Mouse (Mus musculus) thymus, postnatal 10 days (tissue): ENCODE data around the gene Tbc1d10c.

Experiments
- DNase-seq, 2 experiments: peaks; one replicate each; pipeline ENCODE4 v3.0.0; 2021; ENCODE audit warnings: low spot score in 2 of 2

Tbc1d10c gene

DNA sequence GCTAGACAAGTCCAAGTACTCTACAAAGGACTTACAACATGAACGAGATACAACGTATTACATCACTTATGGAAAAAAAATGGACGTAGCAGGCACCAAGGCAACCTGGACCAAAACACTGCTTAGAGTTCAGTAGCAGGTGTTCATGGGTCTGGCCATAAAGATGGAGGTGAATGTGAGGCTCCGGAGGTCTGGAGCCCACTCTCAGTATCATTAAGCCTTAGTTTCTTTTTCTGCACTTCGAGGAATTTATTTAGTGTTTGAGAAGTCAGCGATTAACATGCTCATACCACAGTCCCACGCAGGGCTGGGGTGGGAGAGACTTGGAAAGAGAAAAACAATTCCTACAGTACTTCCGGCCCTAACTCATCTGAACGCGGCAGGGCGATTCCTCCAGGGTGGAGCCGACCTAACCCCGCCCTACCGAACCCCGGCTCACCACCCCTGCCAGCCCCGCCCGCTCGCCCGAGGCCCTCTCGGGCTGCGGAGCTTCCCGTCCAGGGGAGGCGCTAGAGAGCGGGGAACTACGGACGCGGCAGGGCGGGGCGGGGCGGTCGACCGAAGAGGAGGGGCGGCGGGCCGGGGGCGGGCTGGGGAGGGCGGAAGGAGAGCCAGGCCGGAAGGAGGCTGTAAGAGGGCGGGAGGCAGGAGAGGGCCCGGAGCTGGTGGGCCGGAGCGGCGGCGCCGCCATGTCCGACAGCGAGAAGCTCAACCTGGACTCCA, 605 bp upstream of the Tbc1d10c start, which contains the start of gene Ppp1ca:
Gene Ppp1ca (plus strand): TSS at position 538 of the 723 bp plus-strand sequence.
- DNase-seq: peak; percentile 96 to 100

DNA sequence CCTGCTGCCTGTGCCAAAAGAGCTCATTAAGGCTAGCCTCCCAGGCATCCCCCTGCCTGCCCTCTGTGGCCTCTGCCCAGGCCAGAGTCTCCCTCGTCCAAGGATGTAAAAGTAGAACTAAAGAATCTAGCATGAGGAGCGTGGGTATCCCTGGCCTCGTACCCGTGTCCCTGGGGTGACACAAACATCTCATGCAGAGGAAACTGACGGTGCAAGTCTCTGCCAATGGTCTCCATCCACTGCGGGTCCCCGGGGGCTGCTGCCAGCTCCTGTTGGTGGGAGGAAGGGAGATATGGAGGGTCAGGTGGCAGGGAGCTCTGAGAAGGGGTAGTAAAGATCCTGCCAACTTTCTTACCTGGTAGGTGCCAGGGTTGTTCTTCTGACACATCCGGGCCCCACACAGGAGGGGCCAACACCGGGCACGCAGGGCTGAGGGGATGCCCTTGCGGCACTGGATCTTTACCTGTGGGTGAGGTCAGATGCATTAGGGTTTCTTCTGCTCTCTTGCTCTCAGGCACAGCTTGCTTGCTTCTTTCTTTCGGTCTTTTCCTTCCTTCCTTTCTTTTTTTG, 1.9 kb downstream of the Tbc1d10c start:
- no peak for DNase-seq

- no peak for DNase-seq
These were observed 3.8 kb downstream of the Tbc1d10c start for GRCm38 (mm10) chr19:4187303-4187702.

GRCm38 (mm10) chr19:4184976-4185975, 5.8 kb downstream of the Tbc1d10c start:
- DNase-seq: peak; percentile 84 to 85

GRCm38 (mm10) chr19:4183689-4184088, 7.4 kb downstream of the Tbc1d10c start:
- no peak for DNase-seq

GRCm38 (mm10) chr19:4181892-4182291, 9.2 kb downstream of the Tbc1d10c start:
- DNase-seq: no peak

DNA sequence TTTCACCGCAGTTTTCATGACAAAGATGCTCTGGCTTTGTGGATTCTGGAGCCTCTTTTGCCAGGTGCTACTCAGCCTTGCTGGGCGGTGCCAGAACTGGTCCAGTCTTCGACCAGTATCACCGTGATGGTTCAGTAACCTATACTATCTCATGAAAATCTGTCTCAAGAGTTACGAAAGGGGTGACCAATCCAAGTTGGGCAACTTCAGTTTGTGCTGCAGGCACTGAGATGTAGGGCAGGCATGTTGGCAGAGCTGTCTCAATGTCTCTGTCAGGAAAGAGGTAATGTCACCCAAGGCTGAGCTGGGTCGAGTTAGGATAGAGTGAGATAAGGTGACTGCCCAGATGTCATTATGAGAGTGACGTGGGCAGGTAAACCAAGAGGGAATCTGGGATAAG, 10.7 kb downstream of the Tbc1d10c start:
- no peak for DNase-seq

DNA sequence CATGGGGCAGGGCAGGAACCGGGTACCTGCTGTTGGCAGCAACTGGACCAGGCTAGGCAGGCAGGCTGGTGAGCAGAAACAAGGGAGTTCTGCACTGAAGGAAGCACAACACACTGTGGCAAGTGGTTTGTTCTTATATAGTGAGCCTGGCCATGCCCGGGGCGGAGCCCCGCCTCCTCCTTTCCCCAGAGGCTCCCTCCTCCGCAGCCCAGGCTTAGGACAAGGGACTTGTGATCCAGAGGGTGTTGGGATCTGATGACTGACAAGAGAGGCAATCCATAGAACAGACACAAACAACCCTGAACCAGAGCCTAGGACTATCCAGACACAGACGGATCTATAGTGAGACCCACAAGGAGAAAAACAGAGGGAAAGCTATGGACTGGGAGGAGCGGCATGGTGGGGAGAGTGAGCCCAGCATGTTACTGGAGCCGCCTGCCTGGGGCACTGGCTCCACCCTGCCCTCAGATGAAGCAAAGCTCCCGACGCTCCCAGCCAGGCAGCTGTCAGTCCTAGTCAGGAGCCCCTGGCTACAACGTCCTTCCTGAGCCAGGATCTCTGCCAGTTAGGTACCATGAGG, 15.6 kb downstream of the Tbc1d10c start, which contains the start of gene Carns1:
Gene Carns1 (minus strand): TSS at position 112 of the 580 bp plus-strand sequence.
- DNase-seq: no peak

DNA sequence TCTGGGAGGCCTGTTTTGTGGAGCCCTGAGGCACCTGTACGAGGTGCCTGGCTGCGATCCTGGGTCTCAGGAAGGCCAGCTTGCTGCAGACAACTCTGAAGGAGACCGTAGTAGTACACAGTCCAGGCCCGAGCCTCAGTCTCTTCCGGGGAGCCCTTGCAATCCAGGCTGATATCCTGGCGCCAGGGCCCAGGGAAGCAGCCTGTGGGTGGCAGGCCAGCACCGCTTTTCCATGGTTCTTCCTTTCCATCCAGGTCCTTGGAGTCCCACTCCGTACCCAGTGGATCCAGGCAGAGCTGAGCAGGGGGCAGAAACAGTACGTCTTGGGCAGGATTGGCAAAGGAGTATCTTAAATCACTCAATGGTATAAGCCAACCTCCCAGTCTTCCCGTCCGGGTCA, 18.2 kb downstream of the Tbc1d10c start:
- DNase-seq: no peak

GRCm38 (mm10) chr19:4171393-4172290, 19.4 kb downstream of the Tbc1d10c start:
- DNase-seq: no peak

DNA sequence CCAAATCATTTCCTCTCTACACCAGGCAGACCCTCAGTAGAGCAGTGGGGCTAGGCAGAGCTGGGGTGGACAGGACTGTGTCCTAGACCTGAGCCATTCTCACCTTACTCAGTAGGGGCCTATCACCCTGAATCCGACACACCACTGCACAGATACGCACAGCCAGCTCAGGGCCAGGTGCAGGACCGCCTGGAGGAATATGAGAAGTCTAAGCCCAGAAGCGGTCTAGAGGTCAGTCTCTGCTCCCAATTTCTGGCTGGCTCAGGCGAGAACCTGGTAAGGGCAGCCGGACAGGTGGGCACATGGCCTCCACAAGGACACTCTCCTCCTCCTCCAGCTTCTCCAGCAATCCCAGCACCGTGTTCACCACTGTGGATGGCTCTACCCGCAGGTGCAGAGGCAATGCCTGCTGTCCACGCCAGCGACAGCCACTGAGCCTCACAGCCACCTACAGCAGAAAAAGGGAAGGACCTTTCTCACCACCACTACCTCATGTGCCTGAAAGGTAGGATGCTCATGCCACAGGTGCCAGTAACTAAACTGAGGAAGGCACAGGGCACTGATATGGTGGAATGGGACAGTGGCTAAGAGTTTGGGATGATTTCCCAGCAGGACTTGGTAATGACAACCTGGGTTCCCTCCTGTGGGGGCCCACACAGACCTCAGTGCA, 20.2 kb downstream of the Tbc1d10c start:
- DNase-seq: no peak

DNA sequence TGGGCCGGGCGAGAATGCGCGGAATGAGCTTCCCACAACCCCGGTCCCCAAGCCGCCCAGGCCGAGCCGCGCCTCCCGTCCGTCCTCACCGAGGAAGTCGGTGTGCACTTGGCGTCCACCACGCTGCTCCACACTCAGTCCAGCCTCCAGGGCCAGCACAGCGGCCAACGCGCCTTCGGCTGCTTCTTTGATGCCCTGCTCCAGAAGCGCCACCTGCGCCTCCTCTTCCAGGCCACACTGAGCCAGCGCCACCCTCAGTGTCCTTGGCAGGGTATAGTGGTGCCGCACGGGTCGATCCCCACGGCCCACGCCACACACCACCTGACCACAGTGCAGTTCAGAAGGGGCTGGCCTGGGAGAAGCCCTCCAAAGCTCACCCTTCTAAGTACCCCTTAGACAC, 21.3 kb downstream of the Tbc1d10c start:
- peak in 1 of 2 experiments; percentile 52 for DNase-seq

DNA sequence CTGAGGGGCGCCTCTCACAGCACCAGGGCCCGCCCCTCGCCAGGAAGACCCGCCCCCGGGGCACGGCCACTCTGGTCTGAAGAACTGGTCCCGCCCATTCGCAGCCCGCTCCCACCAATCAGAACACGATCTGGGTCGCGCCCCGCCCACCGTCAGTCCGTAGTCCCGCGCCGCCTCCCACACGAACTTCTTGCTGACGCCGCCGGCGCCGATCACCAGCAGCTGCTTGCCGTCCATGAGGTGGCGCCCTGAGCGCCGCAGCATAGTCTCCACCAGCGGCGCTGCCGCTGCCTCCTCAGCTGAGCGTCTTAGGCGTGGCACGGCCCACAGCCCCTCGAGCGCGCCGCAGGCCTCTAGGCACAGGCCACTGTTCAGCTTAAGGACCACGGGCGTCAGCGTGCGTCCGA, 21.7 kb downstream of the Tbc1d10c start:
- peak; percentile 99 for DNase-seq

DNA sequence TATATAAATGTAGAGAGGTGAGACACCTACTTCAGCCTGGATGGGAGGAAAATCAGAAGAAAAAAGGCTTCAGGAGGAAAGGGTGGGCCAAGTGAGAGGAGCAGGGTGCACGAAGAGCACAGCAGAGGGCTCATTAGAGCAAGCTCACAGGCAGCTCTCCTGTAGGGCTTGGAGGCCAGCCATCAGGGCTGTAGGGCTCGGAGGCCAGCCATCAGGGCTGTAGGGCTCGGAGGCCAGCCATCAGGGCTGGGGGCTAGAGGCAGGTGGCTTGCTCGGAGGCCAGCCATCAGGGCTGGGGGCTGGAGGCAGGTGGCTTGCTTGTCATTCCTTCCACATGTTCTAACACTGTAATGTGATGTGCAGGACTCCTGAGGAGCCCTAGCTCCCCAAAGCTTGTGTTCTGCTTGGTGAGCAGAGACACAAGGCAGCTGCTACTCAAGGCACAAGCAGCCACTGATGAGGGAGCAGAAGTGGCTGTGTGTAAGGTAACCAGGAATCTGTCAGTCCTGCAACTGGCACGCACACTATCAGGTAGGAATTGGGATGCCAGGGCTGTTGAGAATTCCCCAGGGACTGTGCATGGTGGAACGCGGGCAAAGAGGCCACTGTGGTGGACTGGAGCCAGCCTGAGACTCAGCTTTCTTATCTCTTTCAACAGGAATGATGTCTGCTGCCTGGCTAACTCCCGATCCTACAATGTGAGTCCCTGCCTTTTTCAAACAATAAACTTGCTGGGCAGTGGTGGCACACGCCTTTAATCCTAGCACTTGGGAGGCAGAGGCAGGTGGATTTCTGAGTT, 24.2 kb downstream of the Tbc1d10c start:
- no peak for DNase-seq

- DNase-seq: no peak
These were observed 26.4 kb downstream of the Tbc1d10c start for GRCm38 (mm10) chr19:4164721-4165120.

GRCm38 (mm10) chr19:4164100-4164499, 27.0 kb downstream of the Tbc1d10c start:
- no peak for DNase-seq

DNA sequence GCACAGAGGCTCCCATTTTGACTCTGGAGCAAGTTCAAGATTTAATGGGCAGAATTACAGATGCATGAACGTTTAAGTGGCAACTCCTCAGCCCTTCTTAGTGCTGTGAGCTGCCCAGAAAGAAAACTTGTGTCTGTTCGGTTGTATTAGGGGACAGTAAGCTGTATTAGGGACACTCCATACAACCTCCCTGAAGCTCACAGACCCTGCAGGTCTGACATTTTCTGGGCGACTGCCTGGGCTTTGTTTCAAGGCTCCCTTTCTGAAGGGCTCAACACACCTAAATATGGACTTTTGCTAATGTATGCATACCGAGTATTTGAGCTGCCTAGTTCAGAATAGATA, 27.6 kb downstream of the Tbc1d10c start:
- no peak for DNase-seq

GRCm38 (mm10) chr19:4162646-4163542, 28.2 kb downstream of the Tbc1d10c start, which contains the start of gene Rps6kb2:
Gene Rps6kb2 (minus strand): TSS chr19:4163354.
- DNase-seq: peak; percentile 88 to 92
